Mouse (Mus musculus): ENCODE data around the gene Kifc1.

The Kifc1 gene

DNA sequence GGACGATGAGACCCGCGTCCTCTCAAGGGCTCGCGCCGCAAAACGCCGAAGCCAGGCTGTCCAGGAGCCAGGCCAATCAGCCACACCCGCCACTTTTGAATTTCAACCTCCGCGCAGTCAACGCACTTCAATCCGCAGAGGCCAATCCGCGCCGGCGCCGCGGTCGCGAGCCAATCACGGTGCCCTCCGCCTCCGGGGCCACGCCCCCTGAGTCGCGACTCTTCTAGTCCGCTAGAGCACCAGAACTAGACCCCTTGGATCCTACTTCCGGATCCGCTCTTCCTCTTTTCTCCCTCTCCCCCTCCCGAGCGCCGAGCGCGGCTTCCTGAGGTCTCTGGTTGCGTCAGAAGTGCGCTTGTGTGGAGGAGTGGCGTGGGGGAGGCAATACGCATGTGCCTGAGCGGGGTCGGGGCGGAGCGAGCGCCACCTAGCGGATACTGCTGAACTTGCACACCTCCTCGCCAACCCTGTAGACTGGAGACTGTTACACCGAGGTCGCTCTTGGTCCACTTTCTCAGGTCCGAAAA, at the start of gene Kifc1:
Gene Kifc1 (minus strand): TSS at position 129 of the 527 bp plus-strand sequence.
- peak; percentile 99 to 100 for DNase-seq (ENCODE audit: low spot score in 2 of 2)

DNA sequence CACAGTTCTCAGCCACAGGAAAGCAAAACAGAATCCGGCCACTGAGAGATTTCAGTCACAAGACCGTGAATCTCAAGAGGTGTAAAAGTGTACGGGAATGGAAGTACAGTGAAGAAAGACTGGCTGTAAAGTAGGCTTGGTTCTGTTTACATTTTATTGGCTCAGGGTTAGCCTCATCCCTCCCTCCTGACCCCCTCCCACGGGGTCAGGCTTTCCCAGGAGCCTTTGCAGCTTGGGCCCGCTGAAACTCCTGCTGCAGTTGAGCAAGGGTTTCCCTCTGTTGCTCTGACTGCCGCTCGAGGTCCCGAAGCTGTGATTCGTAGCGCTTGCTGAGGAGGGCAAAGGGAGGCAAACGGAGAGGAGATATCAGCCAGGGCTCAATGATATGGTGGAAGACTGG, 48.3 kb upstream of the Kifc1 start:
- DNase-seq (ENCODE audit: low spot score in 2 of 2) = no peak

DNA sequence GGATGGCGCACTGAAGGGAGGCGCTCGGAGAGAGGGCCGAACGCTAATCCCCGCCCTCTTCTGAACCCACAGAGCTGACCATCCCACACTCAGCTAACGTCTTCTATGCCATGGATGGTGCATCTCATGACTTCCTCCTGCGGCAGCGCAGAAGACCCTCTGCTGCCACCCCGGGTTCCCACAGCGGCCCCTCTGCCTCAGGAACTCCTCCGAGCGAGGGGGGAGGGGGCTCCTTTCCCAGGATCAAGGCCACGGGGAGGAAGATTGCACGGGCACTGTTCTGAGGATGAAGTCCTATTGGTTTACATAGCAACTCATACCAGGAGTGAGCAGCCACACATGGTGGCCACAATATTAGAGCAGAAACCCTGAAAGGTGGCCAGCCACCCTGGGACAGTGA, 46.5 kb upstream of the Kifc1 start:
- no peak for DNase-seq (ENCODE audit: low spot score in 2 of 2)

DNA sequence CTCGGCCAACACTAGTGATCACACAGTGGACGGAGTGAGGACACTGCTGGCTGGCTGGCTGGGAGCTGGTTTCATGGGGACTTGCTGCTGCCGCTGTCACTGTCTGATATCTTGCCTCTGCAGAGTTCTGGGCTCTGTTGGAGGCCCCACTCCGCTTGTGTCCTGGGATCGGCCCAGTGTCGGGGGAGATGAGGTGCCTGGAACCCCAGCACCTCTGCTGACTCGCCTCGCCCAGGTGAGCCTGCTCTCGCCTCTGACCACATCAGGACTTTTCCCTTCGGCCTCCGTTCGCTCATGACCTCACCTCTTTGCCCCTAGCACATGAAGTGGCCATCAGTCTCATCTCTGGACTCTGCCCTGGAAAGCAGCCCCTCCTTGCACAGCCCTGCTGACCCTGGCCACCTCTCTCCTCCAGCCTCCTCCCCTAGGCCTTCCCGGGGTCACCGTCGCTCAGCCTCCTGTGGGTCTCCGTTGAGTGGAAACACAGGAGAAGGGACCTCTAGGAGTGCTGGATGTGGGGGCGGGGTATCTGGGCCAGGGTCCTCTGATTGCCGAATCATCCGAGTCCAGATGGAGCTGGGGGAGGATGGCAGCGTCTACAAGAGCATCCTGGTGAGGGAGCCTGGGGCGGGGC, 45.1 kb upstream of the Kifc1 start:
- no peak for DNase-seq (ENCODE audit: low spot score in 2 of 2)

DNA sequence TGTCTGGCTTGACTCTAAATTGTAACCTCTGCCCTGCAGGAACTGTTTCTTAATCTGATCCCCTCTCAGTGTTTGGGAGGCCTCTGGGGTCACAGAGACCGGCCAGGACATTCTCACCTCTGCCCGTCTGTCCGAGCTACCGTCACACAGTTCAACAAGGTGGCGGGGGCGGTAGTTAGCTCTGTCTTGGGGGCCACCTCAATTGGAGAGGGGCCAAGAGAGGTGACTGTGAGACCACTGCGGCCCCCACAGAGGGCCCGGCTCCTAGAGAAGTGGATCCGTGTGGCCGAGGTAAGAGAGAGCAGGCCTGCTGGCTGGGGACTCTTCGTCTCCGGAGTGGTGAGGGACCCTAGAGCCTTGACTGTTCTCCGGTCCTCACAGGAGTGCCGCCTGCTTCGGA, 42.5 kb upstream of the Kifc1 start:
- no peak for DNase-seq (ENCODE audit: low spot score in 2 of 2)

DNA sequence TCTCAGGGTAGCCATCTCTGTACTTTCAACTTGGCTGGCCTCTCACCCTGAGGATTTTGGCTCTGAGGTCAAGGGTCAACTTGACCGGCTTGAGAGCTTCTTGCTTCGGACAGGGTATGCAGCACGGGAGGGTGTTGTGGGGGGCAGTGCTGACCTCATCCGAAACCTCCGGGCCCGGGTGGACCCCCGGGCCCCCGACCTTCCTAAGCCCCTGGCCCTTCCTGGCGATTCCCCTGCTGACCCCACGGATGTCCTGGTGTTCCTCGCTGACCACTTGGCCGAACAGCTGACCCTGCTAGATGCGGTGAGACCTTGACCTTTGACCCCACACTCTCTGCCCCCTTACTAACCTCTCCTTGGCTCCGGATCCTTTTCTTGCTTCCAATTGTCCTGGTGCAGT, 42.0 kb upstream of the Kifc1 start:
- DNase-seq (ENCODE audit: low spot score in 2 of 2) = no peak

DNA sequence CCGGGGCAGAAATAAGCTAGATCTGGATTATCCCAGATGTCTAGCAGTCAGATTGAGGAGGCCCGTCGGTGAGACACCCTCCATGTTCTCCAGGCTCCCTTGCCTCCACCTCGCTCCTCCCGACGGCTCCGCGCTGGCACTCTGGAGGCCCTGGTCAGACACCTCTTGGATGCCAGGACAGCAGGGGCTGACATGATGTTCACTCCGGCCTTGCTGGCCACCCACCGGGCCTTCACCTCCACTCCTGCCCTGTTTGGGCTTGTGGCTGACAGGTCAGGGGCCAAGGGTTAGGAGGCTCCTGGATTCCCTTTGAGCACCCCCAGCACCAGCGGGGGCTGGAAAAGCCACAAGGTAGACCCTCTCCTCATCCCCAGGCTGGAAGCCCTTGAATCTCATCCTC, 41.5 kb upstream of the Kifc1 start:
- no peak for DNase-seq (ENCODE audit: low spot score in 2 of 2)

DNA sequence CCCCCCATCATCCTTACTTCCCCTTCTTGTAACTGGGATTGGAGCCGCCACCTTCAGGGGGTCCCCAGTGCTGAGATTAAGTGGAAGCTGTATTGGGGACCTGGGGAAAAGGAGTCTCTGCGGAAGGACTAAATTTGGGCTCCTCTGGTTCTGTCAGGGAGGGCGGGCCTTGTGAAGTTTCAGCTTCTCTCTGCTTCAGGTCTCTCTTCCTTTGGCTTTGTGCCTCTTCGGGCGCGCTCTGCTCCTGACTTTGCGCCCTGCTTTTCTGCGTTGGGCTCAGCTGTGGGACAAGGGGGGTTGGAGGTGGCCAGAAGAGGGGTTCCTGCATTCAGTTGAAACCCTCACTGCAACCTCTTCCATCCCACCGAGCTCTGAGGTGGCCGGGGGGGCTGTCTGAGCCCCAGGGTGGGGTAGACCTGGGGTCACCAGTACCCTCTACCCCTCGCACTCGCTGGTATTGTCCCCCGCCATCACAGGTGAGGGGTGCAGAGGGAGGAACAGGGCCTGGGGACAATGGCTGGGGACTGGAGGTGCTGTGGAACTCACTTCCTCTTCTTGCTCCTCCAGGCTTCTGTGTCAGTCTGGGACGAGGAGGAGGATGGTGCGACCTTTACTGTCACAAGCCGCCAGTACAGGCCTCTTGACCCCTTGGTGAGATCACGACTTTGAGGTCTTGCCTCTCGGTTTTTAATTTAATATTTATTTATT, 40.9 kb upstream of the Kifc1 start:
- DNase-seq (ENCODE audit: low spot score in 2 of 2) = no peak

DNA sequence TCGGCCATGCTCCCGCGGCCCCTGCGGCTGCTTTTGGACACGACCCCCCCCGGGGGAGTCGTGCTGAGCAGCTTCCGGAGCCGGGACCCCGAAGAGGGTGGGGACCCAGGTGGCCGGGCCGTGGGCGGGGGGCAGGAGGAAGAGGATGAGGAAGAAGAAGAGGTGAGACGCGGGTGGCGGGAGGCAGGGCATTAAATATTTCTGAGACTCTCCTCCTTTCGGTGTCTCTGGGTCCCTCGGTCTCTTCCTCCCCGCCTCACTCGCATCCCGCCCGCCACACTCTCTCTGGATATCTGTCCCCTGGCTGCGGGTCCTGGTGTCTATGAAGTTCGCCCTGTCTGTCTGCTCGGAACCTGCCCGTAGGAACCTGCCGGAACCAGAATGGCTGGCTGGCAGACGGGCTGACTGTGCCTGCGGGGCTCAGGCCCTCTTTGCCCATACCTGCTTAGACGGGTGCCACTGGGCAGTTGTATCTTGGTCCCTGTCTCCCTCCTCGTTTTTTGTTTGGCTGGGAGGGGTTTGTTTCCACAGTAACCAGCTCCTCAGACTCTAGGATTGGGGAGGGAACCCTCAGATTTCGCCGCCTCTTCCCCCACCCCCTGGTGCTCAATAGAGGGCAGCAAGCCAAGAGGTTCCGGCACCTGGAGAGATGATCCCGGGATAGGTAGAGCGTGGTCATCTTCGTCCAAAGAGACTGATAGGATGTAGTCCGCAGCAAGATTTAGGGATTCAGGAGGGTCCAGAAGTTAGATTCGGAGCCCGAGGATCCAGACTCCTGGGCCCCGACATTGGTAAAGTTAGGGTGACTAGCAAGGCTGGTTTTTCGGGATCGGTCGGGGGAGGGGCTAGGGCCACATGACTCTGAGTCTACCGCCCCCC, 40.1 kb upstream of the Kifc1 start:
- DNase-seq (ENCODE audit: low spot score in 2 of 2) = peak; percentile 71 to 74

DNA sequence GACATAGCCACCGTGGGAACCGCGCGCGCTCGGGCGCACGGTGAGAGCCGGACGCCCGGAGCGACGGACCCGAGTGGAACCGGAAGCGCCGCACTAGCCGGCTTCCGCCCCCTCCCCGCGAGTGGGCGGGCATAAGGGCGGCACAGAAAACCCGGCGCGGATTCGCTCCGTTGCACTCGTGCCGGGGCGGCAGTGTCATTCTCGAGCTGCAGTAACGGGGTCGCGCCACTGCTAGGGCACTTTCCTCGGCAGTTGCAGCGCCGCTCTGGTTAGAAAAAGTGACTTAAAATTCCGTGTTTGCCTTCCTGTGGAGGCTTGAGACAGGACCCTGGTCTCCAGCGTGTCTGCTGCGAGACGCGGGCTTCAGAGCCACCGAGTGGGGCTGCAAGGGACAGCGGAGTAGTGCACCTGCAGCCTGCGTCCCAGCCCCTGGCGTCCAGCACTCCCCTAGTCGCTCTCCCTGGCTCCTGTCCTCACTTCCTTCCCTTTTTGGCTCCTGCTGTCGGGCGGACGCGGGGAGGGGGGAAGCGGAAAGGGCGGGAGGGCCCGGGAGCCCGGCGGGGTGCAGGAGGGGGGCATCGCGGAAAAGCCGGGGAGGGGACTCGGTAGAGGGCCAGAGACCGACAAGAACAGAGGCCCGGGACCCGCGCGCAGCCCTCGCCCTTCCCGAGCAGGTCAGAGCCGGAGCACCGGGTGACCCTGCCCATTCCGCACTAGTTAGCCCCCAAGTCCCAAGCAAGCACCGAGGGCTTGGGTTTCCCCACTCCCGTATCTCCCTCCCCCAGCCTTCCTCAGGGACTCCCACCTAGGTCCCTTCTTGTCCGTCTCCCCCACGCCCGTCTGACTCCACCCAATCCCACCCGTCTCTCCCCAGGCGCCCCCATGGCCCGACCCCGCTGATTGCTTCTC, 39.2 kb upstream of the Kifc1 start, which contains the start of gene Rgl2:
Gene Rgl2 (plus strand): TSS at position 173 of the 909 bp plus-strand sequence.
- DNase-seq (ENCODE audit: low spot score in 2 of 2) = peak; percentile 80 to 87

DNA sequence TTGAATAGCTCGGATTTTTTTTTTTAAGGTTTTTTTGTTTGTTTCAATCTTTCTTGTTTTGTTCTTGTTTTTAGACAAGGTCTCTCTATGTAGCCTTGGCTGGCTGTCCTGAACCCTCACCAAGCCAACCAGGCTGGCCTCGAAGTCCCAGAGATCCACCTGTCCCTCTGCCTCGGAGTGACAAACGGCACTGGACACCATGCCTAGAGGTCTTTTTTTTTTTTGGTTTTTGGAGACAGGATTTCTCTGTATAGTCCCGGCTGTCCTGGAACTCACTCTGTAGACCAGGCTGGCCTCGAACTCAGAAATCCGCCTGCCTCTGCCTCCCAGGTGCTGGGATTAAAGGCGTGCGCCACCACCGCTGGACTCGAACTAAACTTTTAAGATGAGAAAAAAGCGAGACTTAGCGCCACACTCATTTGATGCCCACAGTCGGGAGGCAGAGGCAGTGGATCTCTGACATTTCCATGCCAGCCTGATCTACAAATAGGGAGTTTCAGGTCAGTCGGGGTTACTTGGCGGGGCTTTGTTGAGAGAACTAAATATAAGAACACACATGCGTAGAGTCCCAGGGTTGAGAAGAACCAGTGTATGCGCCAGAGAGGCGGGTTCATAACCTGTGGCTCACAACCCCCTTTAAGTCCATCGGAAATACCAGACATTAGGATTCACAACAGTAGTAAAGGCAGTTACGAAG, 37.9 kb upstream of the Kifc1 start:
- no peak for DNase-seq (ENCODE audit: low spot score in 2 of 2)

DNA sequence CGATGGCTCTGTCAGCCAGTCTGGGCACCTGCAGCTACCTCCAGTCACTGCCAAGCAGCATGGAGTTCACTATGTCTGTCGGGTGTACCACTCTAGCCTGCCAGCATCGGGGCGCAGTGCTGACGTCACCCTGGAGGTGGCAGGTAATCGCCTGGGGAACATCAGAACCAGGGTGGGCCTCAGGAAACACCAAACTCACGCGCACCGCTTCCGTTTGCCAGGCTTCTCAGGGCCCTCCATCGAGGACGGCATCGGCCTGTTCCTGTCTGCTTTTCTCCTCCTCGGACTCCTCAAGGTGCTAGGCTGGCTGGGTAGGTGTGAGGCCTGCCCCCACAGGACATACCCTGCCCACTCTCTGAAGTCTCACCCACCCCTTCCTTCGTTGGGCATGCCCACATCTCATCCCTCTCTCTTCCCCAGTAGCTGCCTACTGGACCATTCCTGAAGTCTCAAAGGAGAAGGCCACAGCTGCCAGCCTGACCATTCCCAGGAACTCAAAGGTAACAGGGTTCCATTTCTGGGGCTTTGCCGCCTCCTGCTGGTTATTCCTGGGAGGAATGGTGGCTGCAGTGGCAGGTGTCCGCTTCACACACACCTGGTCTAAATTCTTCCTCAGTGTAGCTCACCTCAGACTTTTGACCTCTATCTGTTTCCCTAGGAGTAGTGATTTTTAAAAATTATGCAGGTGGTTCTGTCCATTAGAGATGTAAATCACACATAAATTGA, 35.9 kb upstream of the Kifc1 start:
- no peak for DNase-seq (ENCODE audit: low spot score in 2 of 2)

DNA sequence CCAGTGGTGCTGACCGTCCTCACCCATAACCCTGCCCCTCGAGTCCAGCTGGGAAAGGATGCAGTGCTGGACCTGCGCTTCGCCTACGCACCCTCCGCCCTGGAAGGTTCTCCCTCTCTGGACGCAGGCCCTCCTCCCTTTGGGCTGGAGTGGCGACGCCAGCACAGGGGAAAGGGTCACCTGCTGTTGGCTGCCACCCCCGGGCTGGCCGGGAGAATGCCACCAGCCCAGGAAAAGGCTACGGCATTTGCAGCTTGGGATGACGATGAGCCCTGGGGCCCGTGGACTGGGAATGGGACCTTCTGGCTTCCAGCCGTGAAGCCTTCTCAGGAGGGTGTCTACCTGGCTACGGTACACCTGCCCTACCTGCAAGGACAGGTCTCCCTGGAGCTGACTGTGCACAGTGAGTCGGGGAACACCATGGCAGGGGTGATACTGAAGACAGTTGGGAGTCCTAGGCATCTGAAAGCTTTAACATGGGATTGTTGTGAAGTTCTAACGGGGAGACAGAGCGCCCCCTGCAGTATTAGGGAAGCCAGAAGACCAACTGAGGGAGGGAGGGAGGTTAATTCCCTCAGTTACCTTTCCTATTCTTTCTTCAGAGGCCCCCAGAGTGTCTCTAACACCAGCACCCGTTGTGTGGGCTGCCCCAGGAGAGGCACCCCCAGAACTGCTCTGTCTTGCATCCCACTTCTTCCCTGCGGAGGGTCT, 35.1 kb upstream of the Kifc1 start:
- DNase-seq (ENCODE audit: low spot score in 2 of 2) = no peak

DNA sequence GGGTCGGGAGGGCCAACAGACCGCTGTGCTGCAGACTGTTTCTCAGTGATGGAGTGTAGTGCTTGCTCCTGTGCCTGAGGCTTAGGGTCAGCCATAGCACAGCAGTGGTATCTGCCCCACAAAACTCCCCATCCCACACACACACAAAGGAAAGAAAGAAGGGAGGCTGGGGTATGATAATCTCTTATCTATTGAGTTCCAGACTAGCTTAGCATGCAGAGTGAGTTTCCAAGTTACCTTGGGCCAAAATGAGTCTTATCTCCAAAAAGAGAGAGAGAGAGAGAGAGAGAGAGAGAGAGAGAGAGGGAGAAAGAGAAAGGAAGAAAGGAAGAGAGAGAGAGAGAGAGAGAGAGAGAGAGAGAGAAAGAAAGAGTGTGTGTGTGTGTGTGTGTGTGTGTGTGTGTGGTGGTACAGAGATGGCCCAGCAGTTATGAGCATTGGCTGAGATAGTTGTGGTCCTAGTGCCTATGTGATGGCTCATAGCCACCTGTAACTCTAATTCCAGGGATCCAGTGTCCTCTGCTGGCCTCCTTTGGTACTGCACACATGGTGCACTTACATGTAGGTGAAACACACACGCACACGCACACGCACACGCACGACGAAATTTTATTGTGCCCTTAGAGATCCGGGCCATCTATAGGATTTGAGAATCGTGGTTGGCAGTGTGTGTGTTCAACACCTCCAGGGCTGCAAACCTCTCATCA, 34.3 kb upstream of the Kifc1 start:
- DNase-seq (ENCODE audit: low spot score in 2 of 2) = no peak

DNA sequence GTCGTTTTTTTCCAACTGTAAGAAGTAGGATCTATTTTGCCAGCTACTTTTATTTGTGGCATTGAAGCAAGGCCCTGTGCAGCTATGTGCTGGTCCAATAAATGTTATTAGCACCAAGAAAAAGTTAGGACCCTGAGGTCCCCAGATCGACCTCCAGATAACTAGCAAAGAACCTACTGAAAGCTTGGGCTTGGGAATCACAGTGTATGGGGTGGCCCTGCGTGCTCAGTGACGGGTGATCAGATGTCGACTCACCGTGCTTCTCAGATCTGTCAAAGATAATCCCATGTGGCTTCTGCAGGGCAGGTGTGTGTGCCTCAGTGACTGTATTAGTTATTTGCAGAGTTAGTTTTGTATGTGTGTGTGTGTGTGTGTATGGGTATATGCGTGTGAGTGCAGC, 30.9 kb upstream of the Kifc1 start:
- DNase-seq (ENCODE audit: low spot score in 2 of 2) = no peak

DNA sequence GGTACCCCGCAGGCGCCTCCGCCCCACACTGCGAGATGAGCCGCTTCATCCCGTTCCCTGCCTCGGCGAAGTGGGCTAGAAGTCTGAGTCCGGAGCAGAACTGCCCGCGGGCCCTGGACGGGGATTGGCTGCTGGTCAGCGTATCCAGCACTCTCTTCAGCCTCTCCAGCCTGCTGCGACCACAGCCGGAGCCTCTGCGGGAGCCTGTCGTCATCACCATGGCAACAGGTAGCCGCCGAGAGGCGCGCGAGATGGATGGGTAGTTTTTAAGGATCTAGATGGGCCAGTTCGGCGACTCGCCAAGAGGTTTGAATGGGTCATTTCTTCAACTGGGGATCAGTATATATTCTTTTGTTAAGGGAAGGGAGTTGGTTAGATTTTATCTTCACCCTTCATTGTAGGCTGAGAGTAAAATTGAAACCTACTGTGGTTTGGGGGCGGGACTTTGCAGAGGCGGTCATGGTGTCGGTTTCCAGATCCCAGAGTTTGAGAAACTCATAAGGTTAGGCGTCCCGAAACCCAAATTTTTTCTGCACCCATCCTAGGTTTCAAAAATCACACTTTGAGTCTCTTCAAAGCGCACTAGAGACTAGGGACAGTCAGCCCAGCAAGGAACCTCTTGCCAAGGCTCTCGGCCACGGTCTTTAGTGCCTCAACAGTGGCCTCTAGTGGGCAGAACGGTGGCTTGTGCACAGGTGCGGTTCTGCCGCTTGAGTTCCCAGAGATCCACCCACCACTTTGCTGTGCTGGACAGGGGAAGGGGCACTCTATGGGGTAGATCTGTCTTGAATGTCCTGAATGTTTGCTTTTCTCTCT, 30.0 kb upstream of the Kifc1 start:
- DNase-seq (ENCODE audit: low spot score in 2 of 2) = peak; percentile 74 to 82

DNA sequence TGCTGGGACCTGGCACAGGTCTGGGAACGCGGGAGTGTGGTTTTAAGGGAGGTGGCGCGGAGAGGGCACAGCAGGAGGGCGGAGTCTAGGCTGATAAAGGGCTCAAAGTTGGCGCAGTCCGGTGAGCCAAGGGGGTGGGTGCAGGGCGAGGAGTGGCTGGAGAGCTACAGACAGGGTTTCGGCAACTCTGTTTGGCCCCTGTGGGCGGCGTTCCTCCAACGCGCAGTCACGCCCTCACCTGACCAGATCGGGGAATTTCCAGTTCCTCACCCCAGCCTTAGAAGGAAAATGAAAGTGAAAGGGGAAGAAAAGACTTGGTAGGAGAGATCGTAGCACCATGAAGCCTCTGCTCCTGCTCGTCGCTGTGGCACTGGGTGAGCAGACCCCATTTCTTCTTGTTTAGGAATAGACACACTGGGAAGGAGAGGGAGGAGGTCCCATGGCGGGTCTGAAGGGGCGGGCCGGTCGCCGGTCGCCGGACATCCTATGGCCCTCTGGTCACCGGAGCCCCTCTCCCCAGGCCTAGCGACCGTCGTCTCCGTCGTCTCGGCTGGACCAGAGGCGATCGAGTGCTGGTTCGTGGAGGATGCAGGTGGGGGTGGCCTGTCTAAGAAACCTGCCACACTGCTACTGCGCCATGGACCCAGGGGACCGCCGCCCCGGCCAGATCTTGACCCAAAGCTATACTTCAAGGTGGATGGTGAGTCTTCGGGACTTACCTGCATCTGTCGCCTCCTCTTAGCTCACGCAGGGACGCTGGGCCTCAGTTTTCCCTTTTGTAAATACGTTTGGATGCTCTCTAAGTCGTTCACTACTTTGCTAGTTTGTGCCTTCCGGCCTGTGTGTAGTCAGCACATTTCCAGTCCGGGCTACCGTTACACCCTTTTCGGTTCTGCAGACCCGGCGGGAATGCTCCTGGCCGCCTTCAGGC, 29.2 kb upstream of the Kifc1 start:
- DNase-seq (ENCODE audit: low spot score in 2 of 2) = peak; percentile 89 to 90
